Mouse (Mus musculus) kidney, adult 2 months (tissue): ENCODE measurements around the gene Arfgap1.

ENCODE experiments used
- CTCF ChIP-seq: fragments of 200-500 bp; conservative IDR thresholded peaks from 2 replicates; pipeline ENCODE4 v1.5.1; 2011; ENCODE audit warnings: low read depth, mild to moderate bottlenecking, control low read depth, low read length, moderate library complexity, mixed read lengths; ENCODE audit not compliant: insufficient read depth, insufficient read length
- POLR2A ChIP-seq: fragments of 200-500 bp; IDR thresholded peaks from one replicate; pipeline ENCODE4 v1.6.1; 2011; ENCODE audit warnings: low read depth, low read length, control low read depth

DNA sequence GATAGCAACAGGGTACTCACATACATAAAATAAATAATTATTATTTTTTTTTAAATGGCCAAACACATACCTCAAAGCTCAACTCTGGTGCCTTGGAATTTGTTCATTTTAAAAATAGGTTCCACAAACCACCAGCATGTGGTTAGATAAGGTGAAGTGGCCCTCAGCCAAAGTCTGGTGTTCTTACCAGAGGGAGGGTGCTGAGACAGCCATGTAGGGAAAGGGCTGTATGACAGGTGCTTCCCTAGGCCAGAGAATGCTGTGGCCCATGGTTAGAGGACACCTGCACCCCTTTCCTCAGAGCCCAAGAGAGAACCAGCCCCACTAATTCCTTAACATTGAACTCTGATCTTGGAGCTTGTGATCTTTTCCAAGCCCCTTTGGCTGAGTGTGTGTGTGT lies 26.8 kb upstream of the Arfgap1 start:
- TF ChIP-seq CTCF, result no peak
- TF ChIP-seq POLR2A, result no peak
